Mouse (Mus musculus): ENCODE results near the gene Natd1. TPM values are rescaled to one million over a fixed set of nuclear protein-coding genes. Genes with fewer than 3 reads are reported as not detected.
"Not testable (repeated sequence)": the region's sequence is repeated elsewhere in the genome, so short reads cannot be mapped to it uniquely, and the experiment has no call there.

Natd1 gene
- polyA plus RNA-seq, 1 experiment from 2014 or later: 35.0 TPM

GRCm38 (mm10) chr11:60880559-60880958, 34.0 kb downstream of the Natd1 start:
- ATAC-seq: no peak
- Histone ChIP-seq H3K27me3 (replicated peaks; ENCODE audit: control insufficient read depth, insufficient read depth, low read length) (no peaks in the 10 kb centered on the region), H3K9ac (replicated peaks; ENCODE audit: low read depth, low read length) (no peak overlapping the region), H3K27ac (ENCODE audit: low read length) (no peak overlapping the region), H3K4me3 (replicated peaks; ENCODE audit: low read length) (no peak overlapping the region), H3K36me3 (ENCODE audit: control insufficient read depth, insufficient read depth) (no peaks in the 10 kb centered on the region), H3K4me1 (replicated peaks; ENCODE audit: control insufficient read depth, insufficient read depth, low read length) (peaks cover 24% of the 10 kb centered on the region), H3K4me2 (ENCODE audit: low read length) (no peak overlapping the region), H3K9me3 (ENCODE audit: control insufficient read depth, low read length) (no peaks in the 10 kb centered on the region)
- 86% methylated on average over 4 of the region's 4 CpGs for WGBS

- ATAC-seq: no peak
- 2% methylated on average over 11 of the region's 11 CpGs for WGBS
Measured at GRCm38 (mm10) chr11:60879423-60879822, 35.1 kb downstream of the Natd1 start.

DNA sequence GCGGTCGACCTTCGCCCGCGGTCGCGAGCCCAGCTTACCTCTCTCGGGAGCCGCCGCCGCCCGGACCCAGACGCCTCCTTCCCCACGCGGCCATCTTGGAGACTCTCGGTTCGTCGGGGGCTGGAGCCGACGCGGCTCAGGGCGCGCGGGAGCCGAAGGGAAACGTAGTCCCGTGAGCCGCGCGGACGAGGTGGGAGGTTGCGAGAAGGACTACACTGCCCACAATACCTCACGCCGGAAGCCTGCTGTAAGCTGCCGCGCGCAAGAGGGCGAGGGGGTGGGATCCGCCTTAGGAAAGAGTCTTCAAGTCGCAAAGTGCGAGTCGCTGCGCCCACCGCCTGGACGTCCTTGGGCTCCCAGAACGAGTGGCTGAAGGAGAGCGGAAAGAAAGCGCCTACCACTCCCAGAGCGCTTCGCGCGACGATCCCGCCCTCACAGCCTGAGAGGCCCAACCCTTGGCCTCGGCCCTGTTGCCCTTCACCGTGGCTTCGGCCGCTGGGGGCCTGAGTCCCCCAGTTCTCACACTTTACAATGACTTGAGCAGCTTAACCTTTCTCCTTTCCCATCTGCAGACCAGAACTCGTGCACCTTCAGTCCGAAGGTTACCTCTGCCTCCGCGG, 35.8 kb downstream of the Natd1 start, which contains the start of gene Tmem11:
Gene Tmem11, minus strand, starts transcription at position 598 of the 620 bp plus-strand sequence.
- peak within 1 kb of the TSS; percentile 89 for H3K4me2 ChIP-seq (ENCODE audit: low read length)
- peak; percentile 100 for ATAC-seq
- no peaks in the 10 kb centered on the region for H3K36me3 ChIP-seq (ENCODE audit: control insufficient read depth, insufficient read depth)
- WGBS: under 1% methylated on average over 61 of the region's 62 CpGs
- H3K27ac ChIP-seq (ENCODE audit: low read length): peak within 1 kb of the TSS; percentile 90
- H3K4me3 ChIP-seq (replicated peaks; ENCODE audit: low read length): peak within 1 kb of the TSS; percentile 91
- H3K9me3 ChIP-seq (ENCODE audit: control insufficient read depth, low read length): no peaks in the 10 kb centered on the region
- H3K9ac ChIP-seq (replicated peaks; ENCODE audit: low read depth, low read length): peak within 1 kb of the TSS; percentile 86
- peaks cover 24% of the 10 kb centered on the region for H3K4me1 ChIP-seq (replicated peaks; ENCODE audit: control insufficient read depth, insufficient read depth, low read length)
- H3K27me3 ChIP-seq (replicated peaks; ENCODE audit: control insufficient read depth, insufficient read depth, low read length): no peaks in the 10 kb centered on the region

More at GRCm38 (mm10) chr11:60879423-60879822, 35.1 kb downstream of the Natd1 start:
- peak overlapping the region; percentile 86 for H3K9ac ChIP-seq (replicated peaks; ENCODE audit: low read depth, low read length)
- H3K4me3 ChIP-seq (replicated peaks; ENCODE audit: low read length): peak overlapping the region; percentile 91
- no peaks in the 10 kb centered on the region for H3K36me3 ChIP-seq (ENCODE audit: control insufficient read depth, insufficient read depth)
- H3K27ac ChIP-seq (ENCODE audit: low read length): peak overlapping the region; percentile 72
- H3K27me3 ChIP-seq (replicated peaks; ENCODE audit: control insufficient read depth, insufficient read depth, low read length): no peaks in the 10 kb centered on the region
- peaks cover 24% of the 10 kb centered on the region for H3K4me1 ChIP-seq (replicated peaks; ENCODE audit: control insufficient read depth, insufficient read depth, low read length)
- no peaks in the 10 kb centered on the region for H3K9me3 ChIP-seq (ENCODE audit: control insufficient read depth, low read length)
- H3K4me2 ChIP-seq (ENCODE audit: low read length): peak overlapping the region; percentile 89

DNA sequence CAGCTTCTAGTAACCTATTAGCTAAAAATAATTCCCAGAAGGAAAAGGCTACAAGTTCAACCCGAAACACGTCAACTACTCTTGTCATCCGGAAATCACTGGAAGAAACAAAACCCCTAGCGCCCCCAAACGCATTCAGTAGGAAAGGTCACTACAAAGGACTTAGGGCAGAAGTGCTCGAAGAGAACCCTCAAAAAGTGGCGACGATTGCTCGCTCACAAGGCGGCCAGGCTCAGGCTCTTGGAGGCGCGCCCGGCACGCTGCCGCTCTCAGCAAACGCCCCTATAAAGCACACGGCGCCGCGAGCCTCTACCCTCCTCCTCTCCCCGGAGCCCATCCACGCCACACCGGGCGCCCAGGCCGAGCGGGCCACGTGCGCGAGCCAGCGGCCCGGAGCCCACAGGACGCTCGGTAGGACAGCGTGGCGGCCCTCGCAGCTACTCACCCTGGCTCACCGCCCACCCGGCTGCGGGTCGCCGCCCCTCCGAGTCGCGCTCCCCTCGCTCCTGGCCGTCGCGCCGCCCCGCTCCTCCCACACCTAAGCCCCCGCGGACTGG, 36.4 kb downstream of the Natd1 start:
- peaks cover 24% of the 10 kb centered on the region for H3K4me1 ChIP-seq (replicated peaks; ENCODE audit: control insufficient read depth, insufficient read depth, low read length)
- WGBS: 0% methylated on average over 37 of the region's 52 CpGs

GRCm38 (mm10) chr11:60873101-60873500, 41.4 kb downstream of the Natd1 start:
- Histone ChIP-seq H3K9me3 (ENCODE audit: control insufficient read depth, low read length) (no peaks in the 10 kb centered on the region), H3K27ac (ENCODE audit: low read length) (no peak overlapping the region), H3K4me2 (ENCODE audit: low read length) (no peak overlapping the region), H3K27me3 (replicated peaks; ENCODE audit: control insufficient read depth, insufficient read depth, low read length) (no peaks in the 10 kb centered on the region), H3K9ac (replicated peaks; ENCODE audit: low read depth, low read length) (no peak overlapping the region), H3K4me1 (replicated peaks; ENCODE audit: control insufficient read depth, insufficient read depth, low read length) (peaks cover 19% of the 10 kb centered on the region), H3K4me3 (replicated peaks; ENCODE audit: low read length) (no peak overlapping the region), H3K36me3 (ENCODE audit: control insufficient read depth, insufficient read depth) (no peaks in the 10 kb centered on the region)
- ATAC-seq: no peak
- 91% methylated on average over 6 of the region's 6 CpGs for WGBS

More for the DNA sequence above, 36.4 kb downstream of the Natd1 start:
- H3K36me3 ChIP-seq (ENCODE audit: control insufficient read depth, insufficient read depth): no peaks in the 10 kb centered on the region
- H3K4me2 ChIP-seq (ENCODE audit: low read length): peak overlapping the region; percentile 49
- peak overlapping the region; percentile 91 for H3K4me3 ChIP-seq (replicated peaks; ENCODE audit: low read length)
- no peaks in the 10 kb centered on the region for H3K27me3 ChIP-seq (replicated peaks; ENCODE audit: control insufficient read depth, insufficient read depth, low read length)
- ATAC-seq: peak; percentile 58
- H3K9ac ChIP-seq (replicated peaks; ENCODE audit: low read depth, low read length): peak overlapping the region; percentile 86
- no peaks in the 10 kb centered on the region for H3K9me3 ChIP-seq (ENCODE audit: control insufficient read depth, low read length)
- peak overlapping the region; percentile 90 for H3K27ac ChIP-seq (ENCODE audit: low read length)

DNA sequence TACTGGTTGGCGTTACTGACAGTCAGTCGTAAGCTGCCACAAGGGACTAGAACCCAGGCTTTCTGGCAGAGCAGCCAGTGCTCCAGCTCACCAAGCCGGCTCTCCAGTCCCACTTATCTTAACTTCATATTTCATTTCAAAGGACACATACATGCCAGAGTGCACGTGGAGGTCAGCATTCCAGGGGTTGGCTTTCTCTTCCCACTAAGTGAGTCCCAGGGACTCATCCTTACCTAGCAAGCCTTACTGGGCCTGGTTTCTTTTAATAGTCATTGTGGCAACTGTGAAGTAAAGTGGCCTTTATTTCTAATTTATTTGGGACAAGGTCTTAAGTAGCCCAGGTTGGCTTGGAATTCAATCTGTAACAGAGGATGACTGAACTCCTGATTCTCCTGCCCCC, 43.1 kb downstream of the Natd1 start:
- H3K4me2 ChIP-seq (ENCODE audit: low read length): no peak overlapping the region
- no peak for ATAC-seq
- no peaks in the 10 kb centered on the region for H3K27me3 ChIP-seq (replicated peaks; ENCODE audit: control insufficient read depth, insufficient read depth, low read length)
- no peak overlapping the region for H3K27ac ChIP-seq (ENCODE audit: low read length)
- H3K4me3 ChIP-seq (replicated peaks; ENCODE audit: low read length): no peak overlapping the region
- H3K4me1 ChIP-seq (replicated peaks; ENCODE audit: control insufficient read depth, insufficient read depth, low read length): peaks cover 5% of the 10 kb centered on the region; the same call in 1 of the 2 replicates
- no peaks in the 10 kb centered on the region for H3K9me3 ChIP-seq (ENCODE audit: control insufficient read depth, low read length)
- no peak overlapping the region for H3K9ac ChIP-seq (replicated peaks; ENCODE audit: low read depth, low read length)
- 96% methylated on average over 4 of the region's 4 CpGs for WGBS
- no peaks in the 10 kb centered on the region for H3K36me3 ChIP-seq (ENCODE audit: control insufficient read depth, insufficient read depth)

DNA sequence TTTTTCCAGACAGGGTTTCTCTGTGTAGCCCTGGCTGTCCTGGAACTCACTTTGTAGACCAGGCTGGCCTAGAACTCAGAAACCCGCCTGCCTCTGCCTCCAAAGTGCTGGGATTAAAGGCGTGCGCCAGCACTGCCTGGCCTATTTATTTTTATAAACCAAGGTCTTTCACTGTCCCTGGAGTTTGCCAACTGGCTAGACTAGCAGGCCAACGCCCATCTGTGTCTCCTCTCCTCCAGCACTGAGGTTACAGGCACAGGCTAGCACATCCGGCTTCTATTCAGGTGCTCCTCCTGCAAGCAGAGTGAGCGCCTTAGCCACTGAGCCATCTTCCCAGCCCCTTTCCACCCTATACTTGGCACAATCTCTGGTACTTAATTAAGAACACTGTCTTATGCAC, 45.1 kb downstream of the Natd1 start:
- not testable (repeated sequence) for H3K4me3 ChIP-seq (replicated peaks; ENCODE audit: low read length); H3K9ac ChIP-seq (replicated peaks; ENCODE audit: low read depth, low read length); H3K9me3 ChIP-seq (ENCODE audit: control insufficient read depth, low read length); ATAC-seq; H3K36me3 ChIP-seq (ENCODE audit: control insufficient read depth, insufficient read depth); H3K27me3 ChIP-seq (replicated peaks; ENCODE audit: control insufficient read depth, insufficient read depth, low read length); H3K4me1 ChIP-seq (replicated peaks; ENCODE audit: control insufficient read depth, insufficient read depth, low read length); H3K27ac ChIP-seq (ENCODE audit: low read length); H3K4me2 ChIP-seq (ENCODE audit: low read length)
- WGBS: 96% methylated on average over 6 of the region's 6 CpGs

DNA sequence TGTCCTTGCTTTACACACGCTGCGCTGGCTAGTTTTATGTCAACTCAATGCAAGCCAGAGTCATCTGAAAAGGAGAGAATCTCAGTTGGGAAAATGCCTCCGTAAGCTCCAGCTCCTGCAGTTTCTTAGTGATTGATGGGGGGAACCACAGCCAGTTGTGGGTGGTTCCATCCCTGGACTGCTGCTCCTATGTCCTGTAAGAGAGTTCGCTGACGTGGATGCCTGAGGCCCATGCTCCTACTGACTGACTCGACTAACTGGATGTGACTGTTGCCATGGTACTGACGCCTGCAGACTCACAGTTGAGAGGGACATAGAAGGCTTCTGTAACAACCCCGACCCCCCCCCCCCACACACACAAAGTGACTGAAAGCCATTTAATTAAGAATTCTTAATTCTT, 46.6 kb downstream of the Natd1 start:
- H3K27ac ChIP-seq (ENCODE audit: low read length): no peak overlapping the region
- H3K9ac ChIP-seq (replicated peaks; ENCODE audit: low read depth, low read length): no peak overlapping the region
- H3K27me3 ChIP-seq (replicated peaks; ENCODE audit: control insufficient read depth, insufficient read depth, low read length): no peaks in the 10 kb centered on the region
- peaks cover 11% of the 10 kb centered on the region for H3K36me3 ChIP-seq (ENCODE audit: control insufficient read depth, insufficient read depth)
- H3K4me1 ChIP-seq (replicated peaks; ENCODE audit: control insufficient read depth, insufficient read depth, low read length): peaks cover 4% of the 10 kb centered on the region; the same call in 1 of the 2 replicates
- H3K9me3 ChIP-seq (ENCODE audit: control insufficient read depth, low read length): no peaks in the 10 kb centered on the region
- 67% methylated on average over 8 of the region's 8 CpGs for WGBS
- H3K4me3 ChIP-seq (replicated peaks; ENCODE audit: low read length): no peak overlapping the region
- H3K4me2 ChIP-seq (ENCODE audit: low read length): no peak overlapping the region
- ATAC-seq: no peak

GRCm38 (mm10) chr11:60867456-60867855, 47.1 kb downstream of the Natd1 start:
- H3K9me3 ChIP-seq (ENCODE audit: control insufficient read depth, low read length): no peaks in the 10 kb centered on the region
- no peak overlapping the region for H3K27ac ChIP-seq (ENCODE audit: low read length)
- ATAC-seq: no peak
- WGBS: 87% methylated on average over 3 of the region's 3 CpGs
- peaks cover 4% of the 10 kb centered on the region; the same call in 1 of the 2 replicates for H3K4me1 ChIP-seq (replicated peaks; ENCODE audit: control insufficient read depth, insufficient read depth, low read length)
- H3K4me2 ChIP-seq (ENCODE audit: low read length): no peak overlapping the region
- H3K27me3 ChIP-seq (replicated peaks; ENCODE audit: control insufficient read depth, insufficient read depth, low read length): no peaks in the 10 kb centered on the region
- H3K4me3 ChIP-seq (replicated peaks; ENCODE audit: low read length): no peak overlapping the region
- H3K36me3 ChIP-seq (ENCODE audit: control insufficient read depth, insufficient read depth): peaks cover 11% of the 10 kb centered on the region
- H3K9ac ChIP-seq (replicated peaks; ENCODE audit: low read depth, low read length): no peak overlapping the region
